In genomic region chr9:115642032-115642431, GRCm38 (mm10) we compare ENCODE assay signal across 25 mouse cellular contexts.
DNase-seq lines count a peak whose midpoint lies in the region; ATAC-seq lines count a peak whose summit lies in the region.
"Had no signal": no experiment of that assay in that cellular context is flagged by ENCODE, and none has a peak within 500 bp of the region (broad histone marks: within the 10 kb centered on the region; RNA-seq: fewer than 3 reads in every experiment).

No protein-coding gene starts in this region.

- H3K9me3 ChIP-seq in kidney, embryonic 14.5 days (ENCODE audit: control insufficient read depth, low read length) = no peaks in the 10 kb centered on the region
- H3K9me3 ChIP-seq: forebrain, embryonic 10.5 days; heart, embryonic 12.5 days; heart, embryonic 15.5 days; hindbrain, embryonic 10.5 days had no signal

- peak; percentile 23 for DNase-seq in Muller cell, postnatal 12 days (ENCODE audit: inconsistent ontology term)
- peak; percentile 13 for DNase-seq in forelimb bud, embryonic 11.5 days (ENCODE audit: low read depth, low spot score)
- peak; percentile 9 for DNase-seq in lung, postnatal 14 days
- DNase-seq in right cerebral cortex, postnatal 4 days = no peak
- DNase-seq in adrenal gland, postnatal 4 days (ENCODE audit: low spot score in 2 of 2) = no peak
- DNase-seq: adrenal gland, adult 8-10 months; adrenal gland, postnatal 25 days; cerebellum, adult 18-20 months; cerebellum, adult 9-10 months; cerebellum, postnatal 14 days; gastrocnemius, postnatal 25 days; heart, adult 18-20 months; heart, postnatal 10 days; heart, postnatal 36 days had no signal

- no peak overlapping the region for H3K27ac ChIP-seq in kidney, embryonic 14.5 days (ENCODE audit: low read depth, low read length)
- H3K27ac ChIP-seq: forebrain, embryonic 10.5 days; forebrain, embryonic 13.5 days; heart, embryonic 15.5 days; hindbrain, embryonic 10.5 days; hindbrain, embryonic 13.5 days had no signal

- ATAC-seq in kidney, embryonic 14.5 days (ENCODE audit: low FRiP score, low TSS enrichment) = no peak
- ATAC-seq: activated CD4-positive, CD25-positive, alpha-beta regulatory T cell, adult 4 months; CD4-positive, CD25-positive, alpha-beta regulatory T cell, adult 4 months; forebrain, embryonic 13.5 days; forebrain, embryonic 16.5 days; hindbrain, embryonic 16.5 days had no signal

- no peaks in the 10 kb centered on the region for H3K27me3 ChIP-seq in kidney, embryonic 14.5 days (ENCODE audit: control insufficient read depth, insufficient read depth, low read length)
- H3K27me3 ChIP-seq: forebrain, embryonic 13.5 days; heart, embryonic 12.5 days; heart, embryonic 15.5 days; hindbrain, embryonic 13.5 days had no signal

- no peak overlapping the region for H3K4me3 ChIP-seq in kidney, embryonic 14.5 days (ENCODE audit: low read length)
- H3K4me3 ChIP-seq: forebrain, embryonic 10.5 days; forebrain, embryonic 13.5 days; heart, embryonic 12.5 days; heart, embryonic 15.5 days; hindbrain, embryonic 10.5 days; hindbrain, embryonic 13.5 days had no signal

- no peak overlapping the region for H3K4me2 ChIP-seq in kidney, embryonic 14.5 days (replicated peaks; ENCODE audit: low read depth, low read length)
- H3K4me2 ChIP-seq: forebrain, embryonic 13.5 days; heart, embryonic 12.5 days; heart, embryonic 15.5 days; hindbrain, embryonic 13.5 days had no signal

- no peaks in the 10 kb centered on the region for H3K4me1 ChIP-seq in kidney, embryonic 14.5 days (ENCODE audit: control insufficient read depth, insufficient read depth, low read length)
- H3K4me1 ChIP-seq: heart, embryonic 12.5 days; heart, embryonic 15.5 days had no signal

- H3K36me3 ChIP-seq in kidney, embryonic 14.5 days (ENCODE audit: control insufficient read depth, insufficient read depth, low read length) = no peaks in the 10 kb centered on the region
- H3K36me3 ChIP-seq: forebrain, embryonic 10.5 days; heart, embryonic 12.5 days; heart, embryonic 15.5 days; hindbrain, embryonic 10.5 days; hindbrain, embryonic 13.5 days had no signal

- no peak overlapping the region for H3K9ac ChIP-seq in kidney, embryonic 14.5 days (ENCODE audit: low read depth, low read length)
- H3K9ac ChIP-seq: forebrain, embryonic 13.5 days; heart, embryonic 12.5 days; heart, embryonic 15.5 days; hindbrain, embryonic 13.5 days had no signal

- WGBS in kidney, embryonic 14.5 days = 23% methylated on average over 4 of the region's 4 CpGs

Comparison
In these comparisons a context has a peak if more than half of its experiments do, and no peak if none do; other contexts are left out.
1. DNase-seq: peak in Muller cell, postnatal 12 days (single experiment), forelimb bud, embryonic 11.5 days (single experiment) and lung, postnatal 14 days (single experiment); none in right cerebral cortex, postnatal 4 days (single experiment) and adrenal gland, postnatal 4 days (0 of 2).